Mouse (Mus musculus) megakaryocyte, adult 5-6 weeks (primary cell): Measurements from ENCODE around the gene Coq6. TPM values are rescaled to one million over a fixed set of nuclear protein-coding genes. Genes with fewer than 3 reads are reported as not detected.
A peak's percentile ranks its signal among the peaks of the same experiment; 100 is the strongest.

Source experiments
- ATAC-seq: 2 replicates; pipeline ENCODE4 v1.8.0; 2016; ENCODE audit warnings: mild to moderate bottlenecking, inconsistent platforms; ENCODE audit not compliant: poor library complexity, severe bottlenecking
- total RNA-seq, 2 experiments: library from RNA; stranded (forward) in 1 of 2; stranded (reverse) in 1 of 2; fragments of 153-499, 151-499 nt in 1 of 2; fragments of 221-1000, 200-1000 nt in 1 of 2; gene quantifications; 2 replicates each; pipeline versions ENCODE4 v1.2.3 to v1.2.4; 2015 to 2017

The Coq6 gene
- total RNA-seq, 2 experiments from 2014 or later: 5.7 to 10.4 TPM

- ATAC-seq: no peak
These were observed 32.4 kb downstream of the Coq6 start for GRCm38 (mm10) chr12:84393847-84394246.

GRCm38 (mm10) chr12:84396947-84397679 is 35.7 kb downstream of the Coq6 start:
- ATAC-seq: no peak

GRCm38 (mm10) chr12:84397685-84398084 is 36.2 kb downstream of the Coq6 start:
- ATAC-seq: no peak

- no peak for ATAC-seq
These were observed 37.2 kb downstream of the Coq6 start for GRCm38 (mm10) chr12:84398629-84399028.

GRCm38 (mm10) chr12:84399135-84399534 is 37.7 kb downstream of the Coq6 start:
- no peak for ATAC-seq

GRCm38 (mm10) chr12:84399663-84400062 is 38.2 kb downstream of the Coq6 start:
- ATAC-seq: no peak

- no peak for ATAC-seq
These were observed 38.6 kb downstream of the Coq6 start for GRCm38 (mm10) chr12:84400068-84400467.

GRCm38 (mm10) chr12:84400653-84401052 is 39.2 kb downstream of the Coq6 start:
- ATAC-seq: no peak

- no peak for ATAC-seq
These were observed 41.5 kb downstream of the Coq6 start for GRCm38 (mm10) chr12:84402923-84403322.

GRCm38 (mm10) chr12:84404541-84404940 is 43.1 kb downstream of the Coq6 start:
- ATAC-seq: no peak

- no peak for ATAC-seq
These were observed 45.8 kb downstream of the Coq6 start for GRCm38 (mm10) chr12:84407259-84407658.

GRCm38 (mm10) chr12:84407874-84408818 is 46.7 kb downstream of the Coq6 start:
- peak; percentile 82 for ATAC-seq

GRCm38 (mm10) chr12:84408819-84409507 is 47.5 kb downstream of the Coq6 start, which contains the start of the genes Entpd5 and Bbof1:
Gene Entpd5 (minus strand): TSS chr12:84409029.
Gene Bbof1 (plus strand): TSS chr12:84409071.
- peak; percentile 88 for ATAC-seq

- peak; percentile 100 for ATAC-seq
These were observed 55.6 kb downstream of the Coq6 start, which contains the start of gene Rnf113a2 for GRCm38 (mm10) chr12:84416834-84417604. Gene Rnf113a2 (plus strand): TSS chr12:84417196.

GRCm38 (mm10) chr12:84417605-84417922 is 56.1 kb downstream of the Coq6 start:
- ATAC-seq: no peak

Other genes with a start within 250 kb of the Coq6 start
- 0.33 and 0.62 TPM in 2 replicates for gene Dnal1, start 247.3 kb upstream of the Coq6 start, total RNA-seq (2015)
- not detected in 2 replicates for gene Dnal1, start 247.3 kb upstream of the Coq6 start, total RNA-seq (2017)
- 0.32 and 0.65 TPM in 2 replicates for gene Pnma1, start 213.2 kb upstream of the Coq6 start, total RNA-seq (2015)
- gene Pnma1, start 213.2 kb upstream of the Coq6 start, total RNA-seq (2017): 0.16 and 0.73 TPM in 2 replicates
- gene Elmsan1, start 142.8 kb upstream of the Coq6 start, total RNA-seq (2015): 24.6 and 27.0 TPM in 2 replicates
- gene Elmsan1, start 142.8 kb upstream of the Coq6 start, total RNA-seq (2017): 17.0 and 25.0 TPM in 2 replicates
- gene Ptgr2, start 76.4 kb upstream of the Coq6 start, total RNA-seq (2015): 14.3 and 18.9 TPM in 2 replicates
- gene Ptgr2, start 76.4 kb upstream of the Coq6 start, total RNA-seq (2017): 52.4 and 52.9 TPM in 2 replicates
- 37.7 and 43.1 TPM in 2 replicates for gene Zfp410, start 44.8 kb upstream of the Coq6 start, total RNA-seq (2015)
- 25.3 and 32.6 TPM in 2 replicates for gene Zfp410, start 44.8 kb upstream of the Coq6 start, total RNA-seq (2017)
- 0.48 and 0.58 TPM in 2 replicates for gene Fam161b, start 176 bp downstream of the Coq6 start, total RNA-seq (2015)
- 0.40 and 1.1 TPM in 2 replicates for gene Fam161b, start 176 bp downstream of the Coq6 start, total RNA-seq (2017)
- 8.8 and 11.0 TPM in 2 replicates for gene Entpd5, start 47.4 kb downstream of the Coq6 start, total RNA-seq (2015)
- gene Entpd5, start 47.4 kb downstream of the Coq6 start, total RNA-seq (2017): 10.5 and 11.2 TPM in 2 replicates
- 0.36 and 1.1 TPM in 2 replicates for gene Bbof1, start 47.4 kb downstream of the Coq6 start, total RNA-seq (2015)
- gene Bbof1, start 47.4 kb downstream of the Coq6 start, total RNA-seq (2017): 1.5 and 2.3 TPM in 2 replicates
- gene Rnf113a2, start 55.5 kb downstream of the Coq6 start, total RNA-seq (2015): 27.5 and 30.5 TPM in 2 replicates
- 31.2 and 32.2 TPM in 2 replicates for gene Rnf113a2, start 55.5 kb downstream of the Coq6 start, total RNA-seq (2017)
- gene Aldh6a1, start 89.3 kb downstream of the Coq6 start, total RNA-seq (2015): 8.6 and 9.3 TPM in 2 replicates
- gene Aldh6a1, start 89.3 kb downstream of the Coq6 start, total RNA-seq (2017): 4.3 and 5.9 TPM in 2 replicates
- 12.5 and 14.9 TPM in 2 replicates for gene Lin52, start 89.8 kb downstream of the Coq6 start, total RNA-seq (2015)
- 10.7 and 21.3 TPM in 2 replicates for gene Lin52, start 89.8 kb downstream of the Coq6 start, total RNA-seq (2017)
- gene Vsx2, start 208.1 kb downstream of the Coq6 start, total RNA-seq (2015): not detected in 2 replicates
- not detected in 2 replicates for gene Vsx2, start 208.1 kb downstream of the Coq6 start, total RNA-seq (2017)